Mouse (Mus musculus) liver, postnatal 0 days (tissue): ENCODE results near the gene Pard3b. TPM values are rescaled to one million over a fixed set of nuclear protein-coding genes. Genes with fewer than 3 reads are reported as not detected.

Source experiments
- ATAC-seq: fragments of 200-750 bp; cut with Nextera tagmentation; 2 replicates; pipeline ENCODE4 v1.8.0; 2017; ENCODE audit warnings: mild to moderate bottlenecking, moderate library complexity
- DNase-seq: peaks from one replicate; pipeline ENCODE4 v3.0.0-alpha.2; 2016
- H3K27ac ChIP-seq: fragments of 300-500 bp; sonication (generic); 2 replicates; pipeline ENCODE4 v1.5.1; 2014; ENCODE audit warnings: antibody characterized with exemption, moderate library complexity, mild to moderate bottlenecking, low read depth
- H3K27me3 ChIP-seq: fragments of 300-500 bp; sonication (generic); 2 replicates; pipeline ENCODE4 v1.6.1; 2014; ENCODE audit warnings: low read length, control low read depth, mixed read lengths; ENCODE audit not compliant: insufficient read depth
- H3K36me3 ChIP-seq: fragments of 300-500 bp; sonication (generic); replicated peaks from 2 replicates; pipeline ENCODE4 v1.6.1; 2014; ENCODE audit warnings: mild to moderate bottlenecking, control low read depth, low read length, moderate library complexity, mixed read lengths; ENCODE audit not compliant: insufficient read depth
- H3K4me1 ChIP-seq: fragments of 300-500 bp; sonication (generic); 2 replicates; pipeline ENCODE4 v1.6.1; 2014; ENCODE audit warnings: antibody characterized with exemption, mild to moderate bottlenecking, control low read depth; ENCODE audit not compliant: insufficient read depth
- H3K4me2 ChIP-seq: fragments of 300-500 bp; sonication (generic); 2 replicates; pipeline ENCODE4 v1.6.1; 2014; ENCODE audit warnings: low read depth, mild to moderate bottlenecking, low read length, moderate library complexity, mixed read lengths
- H3K4me3 ChIP-seq: fragments of 300-500 bp; sonication (generic); 2 replicates; pipeline ENCODE4 v1.5.1; 2014; ENCODE audit warnings: low read depth, low read length
- H3K9ac ChIP-seq: fragments of 300-500 bp; sonication (generic); replicated peaks from 2 replicates; pipeline ENCODE4 v1.6.1; 2014; ENCODE audit warnings: mild to moderate bottlenecking, moderate library complexity
- H3K9me3 ChIP-seq: fragments of 300-500 bp; sonication (generic); 2 replicates; pipeline ENCODE4 v1.6.1; 2016; ENCODE audit warnings: mild to moderate bottlenecking, control low read depth, low read length, mixed read lengths
- CTCF ChIP-seq: sonication (generic); IDR thresholded peaks from 2 replicates; pipeline ENCODE4 v1.5.1; 2016; ENCODE audit warnings: antibody characterized with exemption, low read depth
- EP300 ChIP-seq: IDR thresholded peaks from 2 replicates; pipeline ENCODE4 v1.6.1; 2016; ENCODE audit warnings: antibody characterized with exemption, low read depth, mild to moderate bottlenecking
- WGBS: fragments of 180-500 bp; shearing (Covaris S2); extraction: QIAGEN DNeasy Blood & Tissue Kit; methylation state at CpG from one replicate; pipeline ENCODE4 v1.1.7; 2014; ENCODE audit not compliant: insufficient replicate concordance; 5-methylcytosine and 5-hydroxymethylcytosine counted together
- polyA plus RNA-seq: library from polyadenylated mRNA; unstranded; fragments of >200 nt; fragmentation: Nextera tagmentation; extraction: Ambion mirVana; gene quantifications from 2 replicates; pipeline ENCODE4 v1.2.1, GENCODE M21; 2015

The Pard3b gene
- polyA plus RNA-seq, 1 experiment from 2014 or later = 2.8 TPM

DNA sequence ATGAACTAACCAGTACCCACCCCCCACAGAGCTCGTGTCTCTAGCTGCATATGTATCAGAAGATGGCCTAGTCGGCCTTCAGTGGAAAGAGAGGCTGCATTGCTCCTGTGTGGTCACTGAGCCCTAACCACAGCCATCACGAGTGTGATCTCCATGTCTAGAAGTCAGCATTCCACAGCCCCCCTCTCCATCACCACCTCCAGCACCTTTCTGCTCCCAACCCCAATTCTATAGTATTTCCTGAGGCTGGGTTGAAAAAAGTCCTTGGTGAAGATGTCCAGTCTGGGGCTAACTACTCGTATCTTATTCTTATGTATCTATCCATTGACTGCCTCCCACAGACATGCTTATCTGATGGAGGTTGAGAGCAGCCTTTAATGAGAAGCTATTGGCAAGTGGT is 509.5 kb downstream of the Pard3b start:
- H3K4me3 ChIP-seq = no peak overlapping the region
- H3K27me3 ChIP-seq = no peaks in the 10 kb centered on the region
- H3K9ac ChIP-seq = no peak overlapping the region
- TF ChIP-seq EP300 (no peak), CTCF (no peak)
- no peaks in the 10 kb centered on the region for H3K4me1 ChIP-seq
- H3K4me2 ChIP-seq = no peak overlapping the region
- no peak for ATAC-seq
- no peak for DNase-seq
- WGBS = 48% methylated on average over 4 of the region's 4 CpGs
- no peak overlapping the region for H3K27ac ChIP-seq
- no peaks in the 10 kb centered on the region for H3K36me3 ChIP-seq
- H3K9me3 ChIP-seq = no peaks in the 10 kb centered on the region

DNA sequence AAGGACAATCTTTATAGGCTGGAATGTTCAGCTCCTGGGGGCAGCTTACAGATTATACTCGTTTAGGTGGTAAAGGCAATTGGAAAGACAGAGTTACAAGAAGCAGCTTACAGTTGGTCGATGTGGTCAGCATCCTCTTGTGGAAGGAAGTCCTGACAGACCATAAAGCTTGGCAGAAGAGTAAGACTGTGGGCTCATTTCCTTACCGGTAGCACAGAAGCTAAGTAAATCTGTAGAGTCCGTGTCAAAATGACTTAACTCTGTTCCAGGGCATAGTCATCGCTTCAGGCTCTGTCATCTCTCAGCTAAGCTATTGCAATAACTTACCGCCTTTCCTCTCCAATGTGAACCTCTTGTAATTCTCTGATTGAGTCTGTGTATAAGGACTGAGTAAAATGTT is 510.2 kb downstream of the Pard3b start:
- TF ChIP-seq EP300 (no peak), CTCF (no peak)
- 35% methylated on average over 6 of the region's 6 CpGs for WGBS
- Histone ChIP-seq H3K4me2 (no peak overlapping the region), H3K36me3 (no peaks in the 10 kb centered on the region), H3K4me1 (no peaks in the 10 kb centered on the region), H3K27ac (no peak overlapping the region), H3K4me3 (no peak overlapping the region), H3K9me3 (no peaks in the 10 kb centered on the region), H3K9ac (no peak overlapping the region), H3K27me3 (no peaks in the 10 kb centered on the region)
- ATAC-seq (no peak), DNase-seq (no peak)

DNA sequence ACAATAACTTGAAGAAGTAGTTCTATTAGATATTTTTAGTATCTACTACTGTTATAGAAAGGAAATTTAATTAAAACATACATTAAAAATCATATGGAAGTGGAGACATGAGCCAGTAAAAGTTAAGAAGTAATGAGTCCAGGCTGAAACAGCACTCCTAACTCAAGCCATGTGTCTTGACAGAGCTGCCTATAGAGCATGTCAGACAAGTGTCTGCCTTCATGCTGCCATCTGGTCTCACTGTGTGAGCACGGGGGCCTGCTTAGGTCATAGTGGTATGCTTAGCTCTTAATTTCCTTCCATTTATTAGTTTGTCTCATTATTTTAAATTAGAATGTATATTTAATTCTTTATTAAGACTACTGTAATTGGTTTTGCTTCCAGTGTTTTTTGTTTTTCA is 517.3 kb downstream of the Pard3b start:
- DNase-seq = no peak
- Histone ChIP-seq H3K4me1 (no peaks in the 10 kb centered on the region), H3K36me3 (no peaks in the 10 kb centered on the region), H3K4me2 (no peak overlapping the region), H3K4me3 (no peak overlapping the region), H3K27ac (no peak overlapping the region), H3K9ac (no peak overlapping the region), H3K9me3 (no peaks in the 10 kb centered on the region), H3K27me3 (no peaks in the 10 kb centered on the region)
- ATAC-seq = no peak
- 89% methylated on average over 1 of the region's 1 CpGs for WGBS
- no peak for TF ChIP-seq EP300
- no peak for TF ChIP-seq CTCF

DNA sequence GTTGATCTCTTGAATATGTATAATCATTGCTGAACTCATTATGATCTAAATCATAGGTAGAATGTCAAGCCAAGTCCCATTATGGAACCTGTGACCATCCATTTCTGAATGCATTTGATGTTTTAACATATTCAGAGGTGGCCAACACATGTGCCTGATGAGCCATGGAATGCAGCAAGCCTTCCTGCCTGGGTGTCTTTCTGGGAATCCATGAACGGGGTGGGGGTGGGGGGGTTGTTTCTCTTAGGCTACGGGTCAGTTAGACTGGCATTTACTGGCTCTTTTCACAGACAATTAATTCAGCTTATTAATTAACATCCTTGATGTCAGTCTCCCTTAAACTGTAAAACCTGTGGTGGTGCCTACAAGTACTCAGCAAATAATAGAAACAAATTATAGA is 521.0 kb downstream of the Pard3b start:
- ATAC-seq (no peak), DNase-seq (no peak)
- no peaks in the 10 kb centered on the region for H3K4me1 ChIP-seq
- no peak overlapping the region for H3K9ac ChIP-seq
- TF ChIP-seq EP300 (no peak), CTCF (no peak)
- 81% methylated on average over 2 of the region's 2 CpGs for WGBS
- no peaks in the 10 kb centered on the region for H3K9me3 ChIP-seq
- no peak overlapping the region for H3K27ac ChIP-seq
- no peaks in the 10 kb centered on the region for H3K36me3 ChIP-seq
- H3K4me2 ChIP-seq = no peak overlapping the region
- H3K27me3 ChIP-seq = no peaks in the 10 kb centered on the region
- H3K4me3 ChIP-seq = no peak overlapping the region

- TF ChIP-seq EP300 (peak; percentile 18; the same call in 1 of the 2 replicates), CTCF (no peak)
- ATAC-seq (peak; percentile 95), DNase-seq (peak; percentile 58)
- Histone ChIP-seq H3K36me3 (no peaks in the 10 kb centered on the region), H3K9me3 (no peaks in the 10 kb centered on the region), H3K4me2 (no peak overlapping the region), H3K27me3 (no peaks in the 10 kb centered on the region), H3K4me1 (no peaks in the 10 kb centered on the region), H3K9ac (no peak overlapping the region), H3K4me3 (no peak overlapping the region), H3K27ac (no peak overlapping the region)
- 37% methylated on average over 1 of the region's 1 CpGs for WGBS
Observed at GRCm38 (mm10) chr1:62175013-62175640, 536.5 kb downstream of the Pard3b start.

GRCm38 (mm10) chr1:62181638-62182037 is 543.0 kb downstream of the Pard3b start:
- H3K9me3 ChIP-seq = no peaks in the 10 kb centered on the region
- no peak for ATAC-seq
- H3K27me3 ChIP-seq = no peaks in the 10 kb centered on the region
- no peaks in the 10 kb centered on the region for H3K36me3 ChIP-seq
- H3K4me2 ChIP-seq = no peak overlapping the region
- peaks cover 5% of the 10 kb centered on the region; the same call in 1 of the 2 replicates for H3K4me1 ChIP-seq
- no peak overlapping the region for H3K4me3 ChIP-seq
- H3K27ac ChIP-seq = no peak overlapping the region
- WGBS = 34% methylated on average over 5 of the region's 5 CpGs
- TF ChIP-seq EP300 (no peak), CTCF (no peak)
- no peak overlapping the region for H3K9ac ChIP-seq
- DNase-seq = no peak

- H3K4me2 ChIP-seq = no peak overlapping the region
- H3K36me3 ChIP-seq = no peaks in the 10 kb centered on the region
- H3K4me3 ChIP-seq = no peak overlapping the region
- 64% methylated on average over 3 of the region's 3 CpGs for WGBS
- H3K27ac ChIP-seq = no peak overlapping the region
- peaks cover 5% of the 10 kb centered on the region; the same call in 1 of the 2 replicates for H3K4me1 ChIP-seq
- no peaks in the 10 kb centered on the region for H3K9me3 ChIP-seq
- DNase-seq (no peak), ATAC-seq (no peak)
- no peak overlapping the region for H3K9ac ChIP-seq
- TF ChIP-seq CTCF (no peak), EP300 (no peak)
- H3K27me3 ChIP-seq = no peaks in the 10 kb centered on the region
Observed at GRCm38 (mm10) chr1:62182634-62183033, 544.0 kb downstream of the Pard3b start.
